Mouse (Mus musculus) liver, embryonic 16.5 days (tissue): ENCODE measurements around the gene Enthd1. TPM values are rescaled to one million over a fixed set of nuclear protein-coding genes. Genes with fewer than 3 reads are reported as not detected.

Experiments used
- ATAC-seq: fragments of 200-750 bp; cut with Nextera tagmentation; 2 replicates; pipeline ENCODE4 v1.8.0; 2017; ENCODE audit warnings: low read depth, mild to moderate bottlenecking, moderate number of reproducible peaks, moderate library complexity
- H3K27ac ChIP-seq: fragments of 300-500 bp; sonication (generic); 2 replicates; pipeline ENCODE4 v1.5.1; 2014; ENCODE audit warnings: mild to moderate bottlenecking, low read length
- H3K27me3 ChIP-seq: fragments of 300-500 bp; sonication (generic); 2 replicates; pipeline ENCODE4 v1.6.1; 2014; ENCODE audit warnings: low read depth, low read length, mixed read lengths; ENCODE audit not compliant: control insufficient read depth, insufficient read depth
- H3K36me3 ChIP-seq: fragments of 300-500 bp; sonication (generic); 2 replicates; pipeline ENCODE4 v1.6.1; 2014; ENCODE audit warnings: mild to moderate bottlenecking; ENCODE audit not compliant: control insufficient read depth, insufficient read depth
- H3K4me1 ChIP-seq: fragments of 300-500 bp; sonication (generic); 2 replicates; pipeline ENCODE4 v1.6.1; 2014; ENCODE audit warnings: low read depth, low read length, mixed read lengths; ENCODE audit not compliant: control insufficient read depth
- H3K4me2 ChIP-seq: fragments of 300-500 bp; sonication (generic); 2 replicates; pipeline ENCODE4 v1.6.1; 2014; ENCODE audit warnings: low read depth, low read length, mixed read lengths
- H3K4me3 ChIP-seq: fragments of 300-500 bp; sonication (generic); 2 replicates; pipeline ENCODE4 v1.5.1; 2014; ENCODE audit warnings: low read depth, mild to moderate bottlenecking, low read length
- H3K9ac ChIP-seq: fragments of 300-500 bp; sonication (generic); 2 replicates; pipeline ENCODE4 v1.6.1; 2014; ENCODE audit warnings: low read depth, low read length
- H3K9me3 ChIP-seq: fragments of 300-500 bp; sonication (generic); replicated peaks from 2 replicates; pipeline ENCODE4 v1.6.1; 2016; ENCODE audit warnings: low read length; ENCODE audit not compliant: control insufficient read depth
- WGBS: fragments of 180-500 bp; shearing (Covaris S2); extraction: QIAGEN DNeasy Blood & Tissue Kit; methylation state at CpG from one replicate; pipeline ENCODE4 v1.1.7; 2014; ENCODE audit not compliant: insufficient replicate concordance; 5-methylcytosine and 5-hydroxymethylcytosine counted together
- polyA plus RNA-seq: library from polyadenylated mRNA; unstranded; fragments of >200 nt; fragmentation: Nextera tagmentation; extraction: Ambion mirVana; gene quantifications from 2 replicates; pipeline ENCODE4 v1.2.1, GENCODE M21; 2015

Gene Enthd1
- polyA plus RNA-seq, 1 experiment from 2014 or later, result not detected

DNA sequence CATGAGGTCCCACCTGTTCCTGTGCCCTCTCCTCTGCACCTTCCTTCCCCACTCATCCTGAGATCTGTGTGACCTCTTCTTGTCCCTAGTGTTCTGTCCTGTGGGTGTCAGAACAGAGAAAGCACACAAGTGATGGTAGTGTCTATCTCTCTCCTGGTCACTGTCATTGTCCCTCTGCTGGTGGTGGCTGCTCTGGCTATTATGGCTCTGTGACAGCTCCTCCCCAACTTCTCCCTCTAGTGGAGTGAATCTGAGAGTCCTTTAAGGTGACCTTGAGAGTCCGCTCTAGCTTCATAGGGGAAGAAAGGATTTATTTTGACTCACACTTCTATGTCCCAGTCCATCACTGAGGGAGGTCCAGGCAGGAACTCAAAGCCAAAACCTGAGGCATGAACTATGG is 79.4 kb downstream of the Enthd1 start:
- Histone ChIP-seq H3K36me3 (no peaks in the 10 kb centered on the region), H3K9ac (no peak overlapping the region), H3K27ac (no peak overlapping the region), H3K4me3 (no peak overlapping the region), H3K27me3 (no peaks in the 10 kb centered on the region), H3K4me1 (no peaks in the 10 kb centered on the region), H3K9me3 (no peaks in the 10 kb centered on the region), H3K4me2 (no peak overlapping the region)
- no peak for ATAC-seq
- 83% methylated on average over 1 of the region's 1 CpGs for WGBS

DNA sequence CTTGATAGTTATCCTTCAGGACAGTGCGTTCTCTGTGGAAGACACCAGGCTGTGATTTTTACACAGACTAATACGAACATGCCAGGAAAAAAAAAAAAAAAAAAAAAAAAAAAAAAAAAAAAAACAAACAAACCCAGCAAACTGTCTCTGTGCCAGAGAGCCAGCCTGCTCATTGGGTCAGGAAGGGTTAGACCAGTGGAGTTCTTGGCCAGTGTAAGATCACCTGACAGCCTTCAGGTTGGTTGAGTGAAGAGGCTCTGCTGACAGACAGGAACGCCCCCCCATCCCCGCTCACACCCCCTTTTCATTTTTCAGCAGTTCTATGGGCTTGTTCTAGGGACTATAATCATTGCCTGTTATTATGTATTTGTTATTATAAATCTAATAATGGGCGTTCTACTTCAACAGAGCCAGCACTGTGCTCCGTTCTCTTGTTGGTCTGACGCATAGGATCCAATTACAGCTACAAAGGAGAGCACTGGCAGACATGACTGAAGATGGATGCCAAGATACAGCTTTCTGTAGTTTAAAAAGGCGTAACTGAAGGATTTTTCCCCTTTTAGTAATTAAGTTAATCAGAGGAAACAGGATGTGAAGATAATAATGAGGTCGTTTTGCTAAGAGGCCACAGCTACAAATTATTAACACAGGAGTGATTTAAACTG is 81.8 kb downstream of the Enthd1 start:
- Histone ChIP-seq H3K4me1 (no peaks in the 10 kb centered on the region), H3K4me2 (no peak overlapping the region), H3K4me3 (no peak overlapping the region), H3K27ac (no peak overlapping the region), H3K36me3 (no peaks in the 10 kb centered on the region), H3K9ac (no peak overlapping the region), H3K9me3 (no peaks in the 10 kb centered on the region), H3K27me3 (no peaks in the 10 kb centered on the region)
- WGBS, result 64% methylated on average over 9 of the region's 9 CpGs
- no peak for ATAC-seq

DNA sequence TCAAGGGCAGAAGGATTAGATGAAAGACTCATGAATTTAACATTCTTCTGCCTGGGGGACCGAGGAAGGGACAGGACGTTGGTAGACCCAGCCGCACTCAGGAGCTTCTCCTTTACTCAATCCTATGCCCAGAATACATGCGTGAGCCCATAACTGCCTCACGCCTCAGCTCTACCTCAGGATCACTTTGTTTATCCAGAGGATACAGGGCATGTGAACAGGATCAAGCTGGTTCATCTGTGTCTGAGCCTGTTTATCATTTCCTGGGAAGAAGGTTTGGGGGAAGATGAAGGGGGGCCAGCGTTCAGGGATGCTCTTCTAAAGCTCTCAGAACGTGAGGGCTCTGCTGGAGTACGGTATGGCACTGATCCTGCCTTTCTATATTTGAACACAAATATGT is 82.6 kb downstream of the Enthd1 start:
- Histone ChIP-seq H3K4me1 (no peaks in the 10 kb centered on the region), H3K9me3 (no peaks in the 10 kb centered on the region), H3K27me3 (no peaks in the 10 kb centered on the region), H3K9ac (no peak overlapping the region), H3K27ac (no peak overlapping the region), H3K36me3 (no peaks in the 10 kb centered on the region), H3K4me2 (no peak overlapping the region), H3K4me3 (no peak overlapping the region)
- ATAC-seq, result no peak
- 61% methylated on average over 8 of the region's 8 CpGs for WGBS

DNA sequence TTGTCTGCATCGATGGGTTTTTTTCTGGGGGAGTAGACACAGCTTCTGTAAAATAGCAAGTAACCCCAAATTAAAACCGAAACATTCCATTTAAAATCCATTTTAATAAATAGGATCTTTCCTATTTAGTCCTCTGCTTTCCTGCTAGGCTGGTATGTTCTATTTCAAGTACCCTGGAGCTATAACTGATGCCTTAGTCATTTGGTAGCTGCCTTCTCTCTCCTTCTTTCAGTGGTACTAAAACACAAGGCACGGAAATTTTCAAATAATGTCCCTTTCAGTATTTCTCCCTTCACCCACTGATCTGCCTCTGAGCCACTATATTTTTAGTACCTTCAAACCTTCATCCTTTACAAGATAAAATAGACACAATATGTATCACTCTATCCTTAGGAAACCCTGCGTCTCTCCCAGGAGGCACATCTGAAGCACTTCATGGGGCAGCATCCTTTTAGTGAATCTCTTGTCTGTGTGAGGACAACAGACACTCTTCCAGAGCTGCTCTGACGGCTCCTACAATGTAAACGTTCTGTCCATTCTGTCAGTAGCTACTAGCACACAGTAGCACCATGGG is 90.4 kb downstream of the Enthd1 start:
- H3K4me3 ChIP-seq, result no peak overlapping the region
- H3K4me2 ChIP-seq, result no peak overlapping the region
- H3K27me3 ChIP-seq, result no peaks in the 10 kb centered on the region; the same call in 1 of the 2 replicates
- 59% methylated on average over 6 of the region's 6 CpGs for WGBS
- no peak for ATAC-seq
- H3K27ac ChIP-seq, result no peak overlapping the region
- no peak overlapping the region for H3K9ac ChIP-seq
- H3K4me1 ChIP-seq, result no peaks in the 10 kb centered on the region
- no peaks in the 10 kb centered on the region for H3K9me3 ChIP-seq
- no peaks in the 10 kb centered on the region for H3K36me3 ChIP-seq

DNA sequence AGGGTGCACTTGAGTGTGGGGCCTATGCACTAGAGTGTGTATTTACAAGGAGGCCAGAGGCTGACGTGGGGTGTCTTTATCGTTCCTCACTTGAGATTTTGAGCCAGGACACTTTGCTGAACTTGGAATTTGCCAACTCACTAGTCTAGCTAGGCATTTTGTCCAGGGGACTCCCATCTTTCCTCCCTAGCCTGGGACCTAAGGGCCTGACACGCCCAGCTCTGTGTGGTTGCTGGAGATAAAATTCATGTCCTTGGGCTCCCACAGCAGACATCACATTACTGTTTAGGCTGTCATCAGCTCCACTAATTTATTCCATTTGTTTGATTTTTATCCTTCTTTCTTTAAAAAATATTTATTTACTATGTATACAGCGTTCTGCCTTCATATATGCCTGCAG is 97.1 kb downstream of the Enthd1 start:
- WGBS, result 43% methylated on average over 4 of the region's 4 CpGs
- ATAC-seq, result peak; percentile 72
- no peak overlapping the region for H3K27ac ChIP-seq

DNA sequence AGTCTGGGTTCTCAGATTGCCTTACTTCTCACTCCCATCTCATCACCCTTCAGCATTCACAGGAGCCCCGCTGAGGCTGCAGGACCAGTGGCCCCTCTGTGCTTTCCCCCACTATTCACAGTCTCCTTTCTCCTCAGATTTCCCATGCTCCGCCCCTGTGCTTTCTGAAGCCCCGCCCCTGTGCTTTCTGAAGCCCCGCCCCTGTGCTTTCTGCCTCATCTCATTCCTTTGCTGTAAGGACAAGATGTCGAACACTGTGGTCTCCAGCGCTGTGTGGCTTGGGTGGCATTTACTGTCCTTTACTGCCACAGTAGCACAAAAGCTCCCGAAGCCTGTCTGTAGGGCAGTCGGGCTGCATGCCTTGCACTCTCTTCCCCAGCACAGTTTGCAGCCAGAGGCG is 102.8 kb downstream of the Enthd1 start:
- 5% methylated on average over 9 of the region's 9 CpGs for WGBS

More for the DNA sequence above, 97.1 kb downstream of the Enthd1 start:
- no peak overlapping the region for H3K4me3 ChIP-seq
- no peak overlapping the region for H3K4me2 ChIP-seq
- H3K4me1 ChIP-seq, result peaks cover 6% of the 10 kb centered on the region; the same call in 1 of the 2 replicates
- no peak overlapping the region for H3K9ac ChIP-seq
- no peaks in the 10 kb centered on the region for H3K36me3 ChIP-seq
- H3K9me3 ChIP-seq, result no peaks in the 10 kb centered on the region
- H3K27me3 ChIP-seq, result peaks cover 9% of the 10 kb centered on the region; the same call in 1 of the 2 replicates

DNA sequence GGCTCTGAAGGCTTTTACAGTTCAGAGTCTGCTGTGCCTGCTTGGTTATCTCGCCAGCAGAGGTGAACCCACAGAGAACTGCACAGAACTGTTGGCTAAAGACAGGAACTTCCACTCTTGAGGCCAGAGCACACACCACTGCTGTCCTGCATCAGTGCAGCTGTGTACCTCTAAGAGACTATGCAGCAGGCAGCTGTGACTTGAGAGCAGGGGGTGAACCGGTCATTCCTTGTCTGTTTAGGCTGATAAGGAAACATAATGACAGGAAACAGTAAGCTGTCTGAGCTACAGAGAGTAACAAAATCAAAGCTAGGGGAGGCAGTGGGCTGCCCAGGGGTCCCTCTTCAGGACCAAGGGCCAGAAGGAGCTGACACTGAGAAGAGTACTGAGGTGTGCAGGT is 103.5 kb downstream of the Enthd1 start:
- H3K4me3 ChIP-seq, result no peak overlapping the region
- peaks cover 15% of the 10 kb centered on the region; the same call in 1 of the 2 replicates for H3K27me3 ChIP-seq
- no peak for ATAC-seq
- H3K36me3 ChIP-seq, result no peaks in the 10 kb centered on the region
- H3K27ac ChIP-seq, result no peak overlapping the region
- no peaks in the 10 kb centered on the region; the same call in 1 of the 2 replicates for H3K4me1 ChIP-seq
- H3K9ac ChIP-seq, result no peak overlapping the region
- H3K9me3 ChIP-seq, result no peaks in the 10 kb centered on the region
- no peak overlapping the region for H3K4me2 ChIP-seq
- WGBS, result 5% methylated on average over 2 of the region's 2 CpGs

More for the DNA sequence above, 102.8 kb downstream of the Enthd1 start:
- ATAC-seq, result no peak
- Histone ChIP-seq H3K27me3 (peaks cover 15% of the 10 kb centered on the region; the same call in 1 of the 2 replicates), H3K4me3 (no peak overlapping the region), H3K4me1 (no peaks in the 10 kb centered on the region; the same call in 1 of the 2 replicates), H3K27ac (no peak overlapping the region), H3K9me3 (no peaks in the 10 kb centered on the region), H3K4me2 (no peak overlapping the region; the same call in 1 of the 2 replicates), H3K9ac (no peak overlapping the region), H3K36me3 (no peaks in the 10 kb centered on the region)

DNA sequence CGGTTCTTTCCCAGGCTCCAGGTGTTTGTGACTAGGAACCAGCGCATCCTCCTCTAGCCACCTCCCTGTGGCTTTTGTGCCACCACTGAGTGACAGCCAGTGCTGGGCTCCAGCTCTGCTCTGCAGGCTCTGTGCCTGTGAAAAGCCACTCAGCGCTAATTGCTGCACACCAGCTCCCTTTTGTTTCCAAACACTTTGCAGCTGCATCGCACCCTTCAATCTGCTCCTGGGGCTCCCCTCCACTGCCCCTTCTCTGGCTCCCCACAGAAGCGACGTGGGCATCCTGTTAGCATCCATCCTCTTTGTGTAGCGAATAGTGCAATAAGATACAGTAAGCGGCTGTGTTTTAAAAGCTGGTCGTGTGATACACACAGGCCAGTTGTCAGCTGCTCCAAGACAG is 104.9 kb downstream of the Enthd1 start:
- WGBS, result 69% methylated on average over 9 of the region's 9 CpGs
- ATAC-seq, result no peak
- H3K36me3 ChIP-seq, result no peaks in the 10 kb centered on the region

DNA sequence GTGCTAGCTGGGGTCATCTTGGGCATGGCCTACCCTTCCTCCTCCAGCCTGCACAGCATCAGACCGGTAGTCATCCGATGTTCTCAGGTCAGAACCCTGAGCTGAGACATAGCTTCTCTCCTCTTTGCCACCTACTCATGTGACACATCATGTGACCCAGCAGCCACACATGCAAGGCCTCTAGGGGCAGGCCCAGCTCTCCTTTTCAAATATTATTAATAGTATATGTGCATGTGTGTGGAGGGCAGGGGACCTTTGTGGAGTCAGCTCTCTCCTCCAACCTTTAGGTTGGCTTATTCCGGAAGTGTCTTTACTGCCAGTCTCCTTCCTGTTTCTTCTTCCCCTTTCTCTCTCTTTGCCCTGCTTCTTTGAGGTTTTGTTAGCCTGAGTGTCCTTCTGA is 107.0 kb downstream of the Enthd1 start:
- Histone ChIP-seq H3K9ac (no peak overlapping the region), H3K9me3 (no peaks in the 10 kb centered on the region), H3K4me3 (no peak overlapping the region), H3K4me1 (no peaks in the 10 kb centered on the region; the same call in 1 of the 2 replicates), H3K4me2 (no peak overlapping the region), H3K36me3 (no peaks in the 10 kb centered on the region), H3K27me3 (peaks cover 7% of the 10 kb centered on the region; the same call in 1 of the 2 replicates), H3K27ac (no peak overlapping the region)
- no peak for ATAC-seq
- WGBS, result 29% methylated on average over 3 of the region's 3 CpGs

More for the DNA sequence above, 104.9 kb downstream of the Enthd1 start:
- Histone ChIP-seq H3K4me3 (no peak overlapping the region), H3K4me2 (no peak overlapping the region), H3K27ac (no peak overlapping the region), H3K27me3 (peaks cover 15% of the 10 kb centered on the region; the same call in 1 of the 2 replicates), H3K4me1 (no peaks in the 10 kb centered on the region; the same call in 1 of the 2 replicates), H3K9ac (no peak overlapping the region), H3K9me3 (no peaks in the 10 kb centered on the region)
